Mouse (Mus musculus) forebrain, embryonic 12.5 days (tissue): Measurements from ENCODE around the gene Olfr533. TPM values are rescaled to one million over a fixed set of nuclear protein-coding genes. Genes with fewer than 3 reads are reported as not detected.
"Not testable (repeated sequence)": the region's sequence is repeated elsewhere in the genome, so short reads cannot be mapped to it uniquely, and the experiment has no call there.

Source experiments
- ATAC-seq: fragments of 200-750 bp; cut with Nextera tagmentation; 2 replicates; pipeline ENCODE4 v1.8.0; 2017; ENCODE audit warnings: moderate TSS enrichment; ENCODE audit not compliant: low FRiP score
- H3K27ac ChIP-seq: fragments of 300-500 bp; sonication (generic); 2 replicates; pipeline ENCODE4 v1.5.1; 2016; ENCODE audit warnings: mild to moderate bottlenecking
- H3K27me3 ChIP-seq: fragments of 300-500 bp; sonication (generic); 2 replicates; pipeline ENCODE4 v1.6.1; 2016; ENCODE audit warnings: mild to moderate bottlenecking
- H3K36me3 ChIP-seq: fragments of 300-500 bp; sonication (generic); replicated peaks from 2 replicates; pipeline ENCODE4 v1.6.1; 2016; ENCODE audit warnings: mild to moderate bottlenecking
- H3K4me1 ChIP-seq: fragments of 300-500 bp; sonication (generic); 2 replicates; pipeline ENCODE4 v1.6.1; 2016
- H3K4me2 ChIP-seq: fragments of 300-500 bp; sonication (generic); 2 replicates; pipeline ENCODE4 v1.6.1; 2016; ENCODE audit warnings: mild to moderate bottlenecking, moderate library complexity
- H3K4me3 ChIP-seq: fragments of 300-500 bp; sonication (generic); replicated peaks from 2 replicates; pipeline ENCODE4 v1.5.1; 2016; ENCODE audit warnings: mild to moderate bottlenecking
- H3K9ac ChIP-seq: fragments of 300-500 bp; sonication (generic); 2 replicates; pipeline ENCODE4 v1.6.1; 2016; ENCODE audit warnings: mild to moderate bottlenecking
- H3K9me3 ChIP-seq: fragments of 300-500 bp; sonication (generic); 2 replicates; pipeline ENCODE4 v1.6.1; 2016
- WGBS: fragments of 180-500 bp; shearing (Covaris S2); methylation state at CpG from one replicate; pipeline ENCODE4 v1.1.7; 2016; 5-methylcytosine and 5-hydroxymethylcytosine counted together
- polyA plus RNA-seq: library from polyadenylated mRNA; unstranded; fragments of >200 nt; fragmentation: Nextera tagmentation; extraction: Ambion mirVana; gene quantifications from 2 replicates; pipeline ENCODE4 v1.2.1, GENCODE M21; 2016

The Olfr533 gene
- polyA plus RNA-seq, result not detected in 2 replicates

DNA sequence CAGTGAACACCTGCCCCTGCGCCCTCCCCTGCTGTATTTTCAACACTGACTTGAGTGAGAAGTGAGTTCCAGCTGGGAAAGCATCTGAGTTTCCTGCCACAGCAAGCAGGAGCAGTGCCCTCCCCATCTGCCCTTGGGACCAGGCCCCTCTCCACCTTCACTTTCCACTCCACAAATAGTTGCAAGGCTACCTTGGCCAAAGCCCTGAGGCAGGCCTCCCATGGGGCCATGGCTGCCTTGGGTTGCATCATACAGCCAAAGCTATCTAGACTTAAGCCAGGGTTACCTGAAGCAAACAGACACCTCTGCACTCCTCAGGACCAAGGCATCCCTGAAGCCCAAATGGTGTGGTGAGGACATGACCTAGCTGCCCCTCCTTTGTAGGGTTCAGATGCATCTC is at the start of gene Olfr533:
TSS of gene Olfr533 (plus strand) at position 301 of the 400 bp plus-strand sequence.
- H3K36me3 ChIP-seq, H3K4me1 ChIP-seq, H3K27me3 ChIP-seq, H3K4me3 ChIP-seq, ATAC-seq, H3K4me2 ChIP-seq, H3K27ac ChIP-seq, H3K9ac ChIP-seq, H3K9me3 ChIP-seq: not testable (repeated sequence)
- 86% methylated on average over 1 of the region's 1 CpGs for WGBS

- WGBS, result 92% methylated on average over 1 of the region's 1 CpGs
- Histone ChIP-seq H3K9me3 (no peaks in the 10 kb centered on the region), H3K4me3 (no peak within 1 kb of the TSS), H3K27me3 (no peaks in the 10 kb centered on the region), H3K4me1 (no peaks in the 10 kb centered on the region), H3K4me2 (no peak within 1 kb of the TSS), H3K9ac (no peak within 1 kb of the TSS), H3K36me3 (no peaks in the 10 kb centered on the region), H3K27ac (no peak within 1 kb of the TSS)
- no peak for ATAC-seq
These were observed 41.6 kb upstream of the Olfr533 start, which contains the start of gene Olfr532 for GRCm38 (mm10) chr7:140421539-140421938. Olfr532 (minus strand) TSS chr7:140421639.

DNA sequence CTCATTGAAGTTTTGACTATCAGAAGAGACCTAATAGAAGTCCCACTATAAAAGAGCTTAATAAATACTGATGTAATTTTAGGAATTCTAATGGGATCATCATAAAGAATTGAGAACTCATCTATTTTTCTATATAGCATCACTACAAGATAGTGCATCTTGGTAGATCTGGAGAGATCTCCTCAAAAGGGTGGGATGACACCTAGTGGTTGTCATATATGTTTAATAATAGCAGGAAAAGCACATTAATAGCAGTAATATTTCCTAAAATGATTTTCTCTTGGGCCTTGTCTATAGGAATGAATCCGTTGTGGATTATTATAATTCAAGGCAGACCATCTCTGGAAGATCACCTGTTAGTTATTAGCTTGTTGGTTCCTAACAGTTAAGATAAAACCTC is 20.0 kb upstream of the Olfr533 start:
- Histone ChIP-seq H3K4me2 (no peak overlapping the region), H3K4me3 (no peak overlapping the region), H3K4me1 (no peaks in the 10 kb centered on the region), H3K9me3 (no peaks in the 10 kb centered on the region), H3K9ac (no peak overlapping the region), H3K36me3 (no peaks in the 10 kb centered on the region), H3K27me3 (no peaks in the 10 kb centered on the region), H3K27ac (no peak overlapping the region)
- WGBS, result 83% methylated on average over 1 of the region's 1 CpGs
- no peak for ATAC-seq

GRCm38 (mm10) chr7:140477886-140478285 is 14.7 kb downstream of the Olfr533 start:
- no peaks in the 10 kb centered on the region for H3K4me1 ChIP-seq
- H3K27me3 ChIP-seq, result no peaks in the 10 kb centered on the region
- no peak for ATAC-seq
- no peak overlapping the region for H3K4me2 ChIP-seq
- H3K9me3 ChIP-seq, result no peaks in the 10 kb centered on the region
- H3K9ac ChIP-seq, result no peak overlapping the region
- WGBS, result 72% methylated on average over 1 of the region's 1 CpGs
- H3K36me3 ChIP-seq, result no peaks in the 10 kb centered on the region
- no peak overlapping the region for H3K4me3 ChIP-seq
- H3K27ac ChIP-seq, result no peak overlapping the region

DNA sequence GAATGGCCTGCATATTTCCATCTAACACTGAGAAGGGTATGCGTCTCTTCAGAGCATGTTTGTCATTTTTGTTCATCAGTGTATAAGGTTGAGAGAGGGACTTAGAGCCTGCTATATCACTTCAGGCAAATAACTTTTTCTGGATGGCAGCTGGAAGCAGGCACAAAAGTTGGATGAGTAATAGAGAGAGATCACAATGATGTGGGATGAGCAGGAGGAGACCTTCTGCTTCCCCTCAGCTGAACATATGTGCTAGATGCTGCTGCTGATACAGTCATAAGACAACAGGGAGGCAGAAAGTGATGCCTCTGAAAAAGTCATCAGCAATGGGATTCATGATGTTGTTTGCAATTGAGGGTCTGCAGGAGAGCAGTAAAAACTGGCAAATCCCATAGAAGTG is 15.6 kb downstream of the Olfr533 start:
- ATAC-seq, result no peak
- Histone ChIP-seq H3K4me3 (no peak overlapping the region), H3K36me3 (no peaks in the 10 kb centered on the region), H3K4me1 (no peaks in the 10 kb centered on the region), H3K27me3 (no peaks in the 10 kb centered on the region), H3K9me3 (no peaks in the 10 kb centered on the region), H3K9ac (no peak overlapping the region), H3K4me2 (no peak overlapping the region), H3K27ac (no peak overlapping the region)
- WGBS, result 91% methylated on average over 1 of the region's 1 CpGs

GRCm38 (mm10) chr7:140483916-140484315 is 20.7 kb downstream of the Olfr533 start, which contains the start of gene Olfr535:
Olfr535 (plus strand) TSS chr7:140484216.
- H3K4me3 ChIP-seq, result no peak within 1 kb of the TSS
- no peak for ATAC-seq
- no peaks in the 10 kb centered on the region for H3K27me3 ChIP-seq
- H3K9ac ChIP-seq, result no peak within 1 kb of the TSS
- 81% methylated on average over 1 of the region's 1 CpGs for WGBS
- no peaks in the 10 kb centered on the region for H3K4me1 ChIP-seq
- H3K36me3 ChIP-seq, result no peaks in the 10 kb centered on the region
- H3K4me2 ChIP-seq, result no peak within 1 kb of the TSS
- no peaks in the 10 kb centered on the region for H3K9me3 ChIP-seq
- H3K27ac ChIP-seq, result no peak within 1 kb of the TSS

- Histone ChIP-seq H3K27me3 (no peaks in the 10 kb centered on the region), H3K36me3 (no peaks in the 10 kb centered on the region), H3K9me3 (no peaks in the 10 kb centered on the region), H3K27ac (no peak overlapping the region), H3K9ac (no peak overlapping the region), H3K4me1 (no peaks in the 10 kb centered on the region), H3K4me3 (no peak overlapping the region), H3K4me2 (no peak overlapping the region)
- no peak for ATAC-seq
- WGBS, result 84% methylated on average over 1 of the region's 1 CpGs
These were observed 25.8 kb downstream of the Olfr533 start for GRCm38 (mm10) chr7:140488981-140489380.

DNA sequence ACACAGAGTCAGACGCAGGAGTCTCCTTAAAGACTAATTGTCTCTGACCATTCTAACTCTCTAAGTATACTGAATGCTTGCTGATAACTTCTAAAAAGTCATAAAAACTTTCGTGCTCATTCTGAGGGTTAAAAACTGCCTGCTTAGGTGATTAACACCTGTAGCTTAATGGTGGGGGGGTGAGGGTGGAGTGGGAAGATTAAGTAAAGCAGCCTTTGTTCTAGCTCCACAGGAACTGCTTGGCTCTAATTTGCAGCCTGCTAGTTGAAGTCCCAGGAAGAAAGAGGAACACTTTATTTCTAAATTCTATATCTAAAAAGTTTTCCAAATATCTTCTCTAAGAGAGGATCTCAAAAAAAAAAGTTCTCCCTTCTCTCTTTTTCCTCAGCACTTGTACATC is 31.1 kb downstream of the Olfr533 start:
- Histone ChIP-seq H3K36me3 (no peaks in the 10 kb centered on the region), H3K9me3 (no peaks in the 10 kb centered on the region), H3K27me3 (no peaks in the 10 kb centered on the region), H3K27ac (no peak overlapping the region), H3K4me2 (no peak overlapping the region), H3K4me3 (no peak overlapping the region), H3K4me1 (no peaks in the 10 kb centered on the region), H3K9ac (no peak overlapping the region)
- 42% methylated on average over 2 of the region's 2 CpGs for WGBS
- no peak for ATAC-seq

GRCm38 (mm10) chr7:140494702-140495101 is 31.5 kb downstream of the Olfr533 start:
- ATAC-seq, result no peak
- H3K27me3 ChIP-seq, result no peaks in the 10 kb centered on the region
- H3K4me1 ChIP-seq, result no peaks in the 10 kb centered on the region
- no peak overlapping the region for H3K27ac ChIP-seq
- no peak overlapping the region for H3K4me2 ChIP-seq
- no peaks in the 10 kb centered on the region for H3K36me3 ChIP-seq
- H3K4me3 ChIP-seq, result no peak overlapping the region
- H3K9ac ChIP-seq, result no peak overlapping the region
- H3K9me3 ChIP-seq, result no peaks in the 10 kb centered on the region

DNA sequence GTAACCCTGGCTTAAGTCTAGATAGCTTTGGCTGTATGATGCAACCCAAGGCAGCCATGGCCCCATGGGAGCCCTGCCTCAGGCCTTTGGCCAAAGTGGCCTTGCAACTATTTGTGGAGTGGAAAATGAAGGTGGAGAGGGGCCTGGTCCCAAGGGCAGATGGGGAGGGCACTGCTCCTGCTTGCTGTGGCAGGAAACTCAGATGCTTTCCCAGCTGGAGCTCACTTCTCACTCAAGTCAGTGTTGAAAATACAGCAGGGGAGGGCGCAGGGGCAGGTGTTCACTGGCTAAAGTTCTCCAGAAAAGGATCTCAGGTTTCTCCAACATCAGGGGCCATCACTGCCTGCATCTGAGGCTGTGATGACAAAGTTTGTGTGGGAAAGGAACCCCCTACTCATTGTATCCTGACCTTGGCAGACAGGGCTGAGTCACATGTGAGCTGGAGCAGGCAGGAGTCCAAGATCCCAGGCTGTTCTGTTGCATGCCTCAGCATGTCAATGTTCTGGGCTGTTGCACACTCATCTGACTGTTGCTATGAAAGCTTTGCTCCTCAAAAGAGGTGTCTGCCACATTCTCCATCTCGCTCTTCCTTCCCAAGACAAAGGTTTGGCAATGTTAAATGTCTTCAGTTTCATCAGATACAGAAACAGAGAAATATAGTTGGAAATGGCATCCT is 44.3 kb downstream of the Olfr533 start, which contains the start of gene Olfr536:
TSS of gene Olfr536 (minus strand) at position 51 of the 676 bp plus-strand sequence.
- not testable (repeated sequence) for H3K27me3 ChIP-seq, H3K27ac ChIP-seq, H3K36me3 ChIP-seq, ATAC-seq, H3K9me3 ChIP-seq, H3K4me2 ChIP-seq, H3K4me1 ChIP-seq, H3K4me3 ChIP-seq, H3K9ac ChIP-seq
- 70% methylated on average over 2 of the region's 2 CpGs for WGBS

Other genes starting within 250 kb of the Olfr533 start
- gene Cd163l1, start 245.1 kb upstream of the Olfr533 start, polyA plus RNA-seq, result 0.11 TPM in 1 of 2 replicates, not detected in the other
- not detected in 2 replicates for gene 5830411N06Rik, start 216.1 kb upstream of the Olfr533 start, polyA plus RNA-seq
- not detected in 2 replicates for gene Olfr525, start 142.5 kb upstream of the Olfr533 start, polyA plus RNA-seq
- gene Olfr527, start 129.4 kb upstream of the Olfr533 start, polyA plus RNA-seq, result not detected in 2 replicates
- gene Olfr60, start 101.7 kb upstream of the Olfr533 start, polyA plus RNA-seq, result not detected in 2 replicates
- gene Olfr530, start 87.0 kb upstream of the Olfr533 start, polyA plus RNA-seq, result not detected in 2 replicates
- not detected in 2 replicates for gene Olfr531, start 60.5 kb upstream of the Olfr533 start, polyA plus RNA-seq
- gene Olfr532, start 41.7 kb upstream of the Olfr533 start, polyA plus RNA-seq, result not detected in 2 replicates
- gene Olfr535, start 20.8 kb downstream of the Olfr533 start, polyA plus RNA-seq, result not detected in 2 replicates
- not detected in 2 replicates for gene Olfr536, start 44.0 kb downstream of the Olfr533 start, polyA plus RNA-seq
- gene Olfr538, start 104.5 kb downstream of the Olfr533 start, polyA plus RNA-seq, result not detected in 2 replicates
- not detected in 2 replicates for gene Olfr46, start 137.9 kb downstream of the Olfr533 start, polyA plus RNA-seq
- gene Olfr61, start 165.6 kb downstream of the Olfr533 start, polyA plus RNA-seq, result not detected in 2 replicates
- not detected in 2 replicates for gene Olfr53, start 183.1 kb downstream of the Olfr533 start, polyA plus RNA-seq
- not detected in 2 replicates for gene Olfr539, start 196.6 kb downstream of the Olfr533 start, polyA plus RNA-seq
- not detected in 2 replicates for gene Olfr45, start 218.6 kb downstream of the Olfr533 start, polyA plus RNA-seq
- not detected in 2 replicates for gene Olfr541, start 233.9 kb downstream of the Olfr533 start, polyA plus RNA-seq